Mouse (Mus musculus): ENCODE data around the gene Oaz3. TPM values are rescaled to one million over a fixed set of nuclear protein-coding genes. Genes with fewer than 3 reads are reported as not detected.

Gene Oaz3
- total and polyA plus RNA-seq, 2 experiments from 2014 or later: 0.60 TPM; not detected in 1

- peaks cover 32% of the 10 kb centered on the region for H3K4me1 ChIP-seq (ENCODE audit: insufficient read depth, low read length)
- peak within 1 kb of the TSS; percentile 56 for H3K4me3 ChIP-seq (ENCODE audit: low read length)
- H3K36me3 ChIP-seq (ENCODE audit: insufficient read depth, low read length): no peaks in the 10 kb centered on the region
- no peak for ATAC-seq
- DNase-seq (ENCODE audit: low spot score): no peak
- no peak for TF ChIP-seq CTCF (IDR thresholded peaks at IDR 0.05; ENCODE audit: low read depth)
- H3K9me3 ChIP-seq (ENCODE audit: low read length): no peaks in the 10 kb centered on the region
- no peaks in the 10 kb centered on the region for H3K27me3 ChIP-seq (ENCODE audit: insufficient read depth, low read length)
- 0 out of 2 replicates have a peak within 1 kb of the TSS, but pooled peaks have one; percentile 88 for H3K27ac ChIP-seq
- peak within 1 kb of the TSS; percentile 80 for H3K9ac ChIP-seq (replicated peaks; ENCODE audit: low read length)
- H3K4me2 ChIP-seq (ENCODE audit: low read depth, low read length): peak within 1 kb of the TSS; percentile 85
- WGBS: 8% methylated on average over 16 of the region's 16 CpGs
These were observed 36.7 kb upstream of the Oaz3 start, which contains the start of gene Riiad1 for GRCm38 (mm10) chr3:94480291-94480884. TSS of gene Riiad1 (minus strand) at chr3:94480341.

GRCm38 (mm10) chr3:94479564-94479963 is 35.8 kb upstream of the Oaz3 start:
- ATAC-seq (no peak), DNase-seq (ENCODE audit: low spot score) (no peak)
- WGBS: 8% methylated on average over 11 of the region's 11 CpGs
- Histone ChIP-seq H3K4me1 (ENCODE audit: insufficient read depth, low read length) (peaks cover 24% of the 10 kb centered on the region), H3K4me3 (ENCODE audit: low read length) (peak overlapping the region; percentile 56), H3K27me3 (ENCODE audit: insufficient read depth, low read length) (no peaks in the 10 kb centered on the region), H3K36me3 (ENCODE audit: insufficient read depth, low read length) (no peaks in the 10 kb centered on the region), H3K9me3 (ENCODE audit: low read length) (no peaks in the 10 kb centered on the region), H3K27ac (no peak overlapping the region), H3K4me2 (ENCODE audit: low read depth, low read length) (peak overlapping the region; percentile 85), H3K9ac (replicated peaks; ENCODE audit: low read length) (peak overlapping the region; percentile 80; the same call in 1 of the 2 replicates)
- TF ChIP-seq CTCF (IDR thresholded peaks at IDR 0.05; ENCODE audit: low read depth): no peak

- Histone ChIP-seq H3K4me2 (ENCODE audit: low read depth, low read length) (peak overlapping the region; percentile 85), H3K27me3 (ENCODE audit: insufficient read depth, low read length) (no peaks in the 10 kb centered on the region), H3K36me3 (ENCODE audit: insufficient read depth, low read length) (no peaks in the 10 kb centered on the region), H3K9me3 (ENCODE audit: low read length) (no peaks in the 10 kb centered on the region), H3K9ac (replicated peaks; ENCODE audit: low read length) (peak overlapping the region; percentile 80), H3K4me1 (ENCODE audit: insufficient read depth, low read length) (peaks cover 15% of the 10 kb centered on the region; the same call in 1 of the 2 replicates), H3K27ac (peak overlapping the region; percentile 88), H3K4me3 (ENCODE audit: low read length) (peak overlapping the region; percentile 56)
- TF ChIP-seq CTCF (IDR thresholded peaks at IDR 0.05; ENCODE audit: low read depth): no peak
- DNase-seq (ENCODE audit: low spot score): no peak
- peak; percentile 28 for ATAC-seq
- WGBS: 5% methylated on average over 9 of the region's 9 CpGs
These were observed 35.0 kb upstream of the Oaz3 start for GRCm38 (mm10) chr3:94478591-94479169.

- Histone ChIP-seq H3K9me3 (ENCODE audit: low read length) (no peaks in the 10 kb centered on the region), H3K27me3 (ENCODE audit: insufficient read depth, low read length) (no peaks in the 10 kb centered on the region), H3K4me1 (ENCODE audit: insufficient read depth, low read length) (peaks cover 11% of the 10 kb centered on the region; the same call in 1 of the 2 replicates), H3K27ac (peak within 1 kb of the TSS; percentile 88), H3K9ac (replicated peaks; ENCODE audit: low read length) (peak within 1 kb of the TSS; percentile 80), H3K4me3 (ENCODE audit: low read length) (peak within 1 kb of the TSS; percentile 56), H3K36me3 (ENCODE audit: insufficient read depth, low read length) (no peaks in the 10 kb centered on the region), H3K4me2 (ENCODE audit: low read depth, low read length) (peak within 1 kb of the TSS; percentile 85)
- peak; percentile 92 for ATAC-seq
- TF ChIP-seq CTCF (IDR thresholded peaks at IDR 0.05; ENCODE audit: low read depth): no peak
- WGBS: under 1% methylated on average over 14 of the region's 14 CpGs
- peak; percentile 91 for DNase-seq (ENCODE audit: low spot score)
These were observed 34.3 kb upstream of the Oaz3 start, which contains the start of gene Celf3 for GRCm38 (mm10) chr3:94477981-94478422. TSS of gene Celf3 (plus strand) at chr3:94478295.

GRCm38 (mm10) chr3:94477444-94477843 is 33.7 kb upstream of the Oaz3 start:
- H3K36me3 ChIP-seq (ENCODE audit: insufficient read depth, low read length): no peaks in the 10 kb centered on the region
- TF ChIP-seq CTCF (IDR thresholded peaks at IDR 0.05; ENCODE audit: low read depth): no peak
- H3K9me3 ChIP-seq (ENCODE audit: low read length): no peaks in the 10 kb centered on the region
- no peaks in the 10 kb centered on the region for H3K27me3 ChIP-seq (ENCODE audit: insufficient read depth, low read length)
- DNase-seq (ENCODE audit: low spot score): peak; percentile 50
- peak overlapping the region; percentile 88 for H3K27ac ChIP-seq
- peak overlapping the region; percentile 56 for H3K4me3 ChIP-seq (ENCODE audit: low read length)
- H3K4me1 ChIP-seq (ENCODE audit: insufficient read depth, low read length): peaks cover 12% of the 10 kb centered on the region; the same call in 1 of the 2 replicates
- ATAC-seq: peak; percentile 25
- 15% methylated on average over 4 of the region's 4 CpGs for WGBS
- peak overlapping the region; percentile 85 for H3K4me2 ChIP-seq (ENCODE audit: low read depth, low read length)
- H3K9ac ChIP-seq (replicated peaks; ENCODE audit: low read length): peak overlapping the region; percentile 47

- H3K27me3 ChIP-seq (ENCODE audit: insufficient read depth, low read length): no peaks in the 10 kb centered on the region
- no peak for DNase-seq (ENCODE audit: low spot score)
- ATAC-seq: no peak
- TF ChIP-seq CTCF (IDR thresholded peaks at IDR 0.05; ENCODE audit: low read depth): no peak
- WGBS: 54% methylated on average over 8 of the region's 8 CpGs
- no peak overlapping the region for H3K4me2 ChIP-seq (ENCODE audit: low read depth, low read length)
- H3K9me3 ChIP-seq (ENCODE audit: low read length): no peaks in the 10 kb centered on the region
- H3K4me1 ChIP-seq (ENCODE audit: insufficient read depth, low read length): peaks cover 8% of the 10 kb centered on the region; the same call in 1 of the 2 replicates
- peak overlapping the region; percentile 88 for H3K27ac ChIP-seq
- no peaks in the 10 kb centered on the region for H3K36me3 ChIP-seq (ENCODE audit: insufficient read depth, low read length)
- H3K9ac ChIP-seq (replicated peaks; ENCODE audit: low read length): no peak overlapping the region
- H3K4me3 ChIP-seq (ENCODE audit: low read length): no peak overlapping the region
These were observed 32.8 kb upstream of the Oaz3 start for GRCm38 (mm10) chr3:94476301-94477035.
